Mouse (Mus musculus) small intestine, adult 2 months (tissue): ENCODE measurements around the gene Gm10974. TPM values are rescaled to one million over a fixed set of nuclear protein-coding genes. Genes with fewer than 3 reads are reported as not detected.

Source experiments
- H3K27ac ChIP-seq: fragments of 200-500 bp; 2 replicates; pipeline ENCODE4 v1.5.1; 2012; ENCODE audit warnings: low read depth, low read length, control low read depth, inconsistent platforms; ENCODE audit not compliant: insufficient read depth
- H3K27me3 ChIP-seq: fragments of 200-500 bp; 2 replicates; pipeline ENCODE4 v1.6.1; 2012; ENCODE audit warnings: mild to moderate bottlenecking, moderate library complexity, low read length, inconsistent platforms; ENCODE audit not compliant: control insufficient read depth, insufficient read depth
- H3K36me3 ChIP-seq: fragments of 200-500 bp; 2 replicates; pipeline ENCODE4 v1.6.1; 2012; ENCODE audit warnings: mild to moderate bottlenecking, low read length, control low read depth, inconsistent platforms; ENCODE audit not compliant: control insufficient read depth, insufficient read depth
- H3K4me1 ChIP-seq: fragments of 200-500 bp; 2 replicates; pipeline ENCODE4 v1.6.1; 2012; ENCODE audit warnings: low read length, inconsistent platforms, mixed read lengths; ENCODE audit not compliant: control insufficient read depth, insufficient read depth, insufficient read length
- H3K4me3 ChIP-seq: fragments of 200-500 bp; 2 replicates; pipeline ENCODE4 v1.5.1; 2012; ENCODE audit warnings: low read depth, mild to moderate bottlenecking, control low read depth, inconsistent platforms, low read length, moderate library complexity
- CTCF ChIP-seq: fragments of 200-500 bp; IDR thresholded peaks from 2 replicates; pipeline ENCODE4 v1.5.1; 2012; ENCODE audit warnings: low read depth, mild to moderate bottlenecking, control low read depth, inconsistent platforms, low read length, moderate library complexity, mixed read lengths; ENCODE audit not compliant: insufficient replicate concordance, insufficient read length; ENCODE audit errors: extremely low read depth
- POLR2A ChIP-seq: fragments of 200-500 bp; IDR thresholded peaks from 2 replicates; pipeline ENCODE4 v1.6.1; 2012; ENCODE audit warnings: low read depth, mild to moderate bottlenecking, control low read depth, inconsistent platforms, low read length, moderate library complexity
- WGBS: fragments of 180-500 bp; shearing (Covaris S2); methylation state at CpG from one replicate; pipeline ENCODE4 v1.1.7; 2018; 5-methylcytosine and 5-hydroxymethylcytosine counted together
- polyA plus RNA-seq: library from polyadenylated mRNA; depleted of rRNA; stranded (reverse); fragments of >200 nt; gene quantifications from 2 replicates; pipeline ENCODE4 v1.2.3, GENCODE M21; 2012; rRNA removed

Gene Gm10974
- polyA plus RNA-seq, result not detected in 2 replicates

DNA sequence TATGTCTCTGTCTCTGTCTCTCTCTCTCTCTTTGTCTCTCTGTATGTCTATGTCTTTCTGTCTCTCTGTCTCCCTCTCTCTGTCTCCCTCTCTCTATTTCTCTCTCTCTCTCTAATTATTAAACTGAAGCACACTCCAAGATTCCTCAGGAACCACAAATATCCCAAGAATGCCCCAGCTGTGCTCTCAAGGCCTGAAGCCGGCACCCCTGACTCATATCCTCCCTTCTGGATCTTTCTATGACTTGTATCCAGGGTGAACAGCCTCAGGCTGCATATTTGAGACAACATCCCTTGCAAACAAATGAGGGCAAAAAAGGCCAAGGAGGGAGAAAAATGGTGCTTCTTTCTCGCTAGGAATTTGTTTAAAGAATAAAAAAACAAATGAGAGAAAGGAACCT is at the start of gene Gm10974:
Gene Gm10974 (plus strand): TSS at position 2 of the 400 bp plus-strand sequence.
- H3K4me1 ChIP-seq, result no peaks in the 10 kb centered on the region; the same call in 1 of the 2 replicates
- TF ChIP-seq CTCF (no peak), POLR2A (no peak)
- WGBS, result 82% methylated on average over 2 of the region's 2 CpGs
- H3K27ac ChIP-seq, result peak within 1 kb of the TSS; percentile 44
- H3K27me3 ChIP-seq, result no peaks in the 10 kb centered on the region
- 0 out of 2 replicates have a peak, but pooled peaks cover 3% of the 10 kb centered on the region for H3K36me3 ChIP-seq
- H3K4me3 ChIP-seq, result no peak within 1 kb of the TSS

DNA sequence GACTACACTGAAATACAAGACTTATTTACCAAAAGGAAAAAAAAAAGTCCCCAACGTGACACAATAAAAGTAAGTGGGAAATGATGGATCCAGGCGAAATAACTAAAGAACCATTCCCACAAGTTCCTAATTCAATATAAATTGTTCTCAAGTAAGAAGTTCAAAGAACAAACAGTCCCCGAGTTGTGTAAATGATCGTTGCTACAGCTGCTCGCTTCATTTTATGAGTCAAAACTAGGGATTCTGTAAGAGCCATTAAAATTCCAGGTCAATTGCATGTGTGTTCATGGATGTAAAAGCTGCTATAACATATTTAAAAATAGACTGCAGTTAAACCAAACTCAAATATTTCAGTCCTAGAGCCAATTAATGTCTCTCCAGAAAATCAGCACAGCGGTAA is 47.6 kb upstream of the Gm10974 start:
- no peaks in the 10 kb centered on the region for H3K27me3 ChIP-seq
- 76% methylated on average over 6 of the region's 6 CpGs for WGBS
- H3K4me3 ChIP-seq, result no peak overlapping the region
- no peak overlapping the region for H3K27ac ChIP-seq
- no peak for TF ChIP-seq CTCF
- TF ChIP-seq POLR2A, result no peak
- no peaks in the 10 kb centered on the region for H3K4me1 ChIP-seq
- H3K36me3 ChIP-seq, result peaks cover 16% of the 10 kb centered on the region

DNA sequence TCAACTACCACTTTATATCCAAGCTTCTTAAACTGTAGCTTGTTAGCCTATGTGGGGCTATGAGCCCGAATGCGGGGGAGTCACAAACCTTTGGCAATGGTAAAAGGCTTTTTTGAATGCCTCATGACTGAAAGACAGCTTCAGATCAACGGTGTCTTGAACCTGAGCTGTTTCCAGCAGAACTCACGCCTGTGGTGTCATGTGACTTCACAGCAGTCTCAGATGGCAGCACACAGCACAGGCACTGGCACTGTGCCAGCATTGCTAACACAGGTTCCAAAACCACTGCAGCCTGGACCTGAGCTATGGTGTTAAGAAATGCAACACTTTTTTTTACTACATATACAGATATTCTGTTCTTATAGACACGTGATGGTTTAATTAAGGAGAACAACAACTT is 44.7 kb upstream of the Gm10974 start:
- Histone ChIP-seq H3K36me3 (peaks cover 17% of the 10 kb centered on the region), H3K4me3 (no peak overlapping the region), H3K4me1 (no peaks in the 10 kb centered on the region), H3K27me3 (no peaks in the 10 kb centered on the region), H3K27ac (no peak overlapping the region)
- TF ChIP-seq POLR2A, result no peak
- TF ChIP-seq CTCF, result no peak
- WGBS, result 52% methylated on average over 5 of the region's 5 CpGs

DNA sequence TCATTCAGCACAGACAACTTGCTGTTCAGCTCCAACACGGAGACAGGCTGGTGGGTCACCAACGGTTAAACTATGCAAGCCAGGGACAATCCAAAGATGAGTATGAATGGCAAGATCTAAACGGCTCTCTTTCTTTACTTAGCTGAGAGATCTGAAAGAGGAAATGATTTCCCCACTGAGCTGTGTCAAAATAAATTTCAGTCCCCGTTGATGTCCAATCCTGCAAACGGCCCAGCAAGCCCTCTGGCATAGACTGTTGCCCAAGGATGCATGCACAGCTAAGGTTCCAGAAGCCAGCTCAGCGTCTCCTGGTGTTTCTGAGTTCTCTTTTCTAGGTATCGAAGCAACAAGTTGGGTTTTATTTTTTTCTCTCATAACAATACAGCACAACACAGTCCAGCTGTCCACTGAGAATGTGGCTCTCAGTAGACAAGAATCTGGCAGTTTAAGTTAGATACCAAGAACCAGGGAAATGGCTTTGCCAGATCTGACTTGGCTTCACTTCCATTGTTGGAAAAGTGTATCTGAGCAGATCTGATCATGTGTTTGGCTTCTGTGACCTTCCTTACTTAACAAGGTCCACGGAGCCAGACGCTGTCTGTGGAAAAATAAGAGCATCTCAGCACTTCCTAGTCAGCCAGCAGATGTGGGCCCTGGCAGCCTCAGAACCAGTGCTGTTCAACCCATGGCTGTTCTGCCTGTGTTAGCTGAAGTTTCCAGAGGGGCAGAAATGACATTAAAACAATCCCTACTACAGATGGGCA is 42.3 kb upstream of the Gm10974 start:
- Histone ChIP-seq H3K36me3 (peaks cover 17% of the 10 kb centered on the region), H3K27ac (no peak overlapping the region), H3K27me3 (no peaks in the 10 kb centered on the region), H3K4me3 (no peak overlapping the region), H3K4me1 (no peaks in the 10 kb centered on the region)
- WGBS, result 73% methylated on average over 9 of the region's 9 CpGs
- no peak for TF ChIP-seq POLR2A
- no peak for TF ChIP-seq CTCF

DNA sequence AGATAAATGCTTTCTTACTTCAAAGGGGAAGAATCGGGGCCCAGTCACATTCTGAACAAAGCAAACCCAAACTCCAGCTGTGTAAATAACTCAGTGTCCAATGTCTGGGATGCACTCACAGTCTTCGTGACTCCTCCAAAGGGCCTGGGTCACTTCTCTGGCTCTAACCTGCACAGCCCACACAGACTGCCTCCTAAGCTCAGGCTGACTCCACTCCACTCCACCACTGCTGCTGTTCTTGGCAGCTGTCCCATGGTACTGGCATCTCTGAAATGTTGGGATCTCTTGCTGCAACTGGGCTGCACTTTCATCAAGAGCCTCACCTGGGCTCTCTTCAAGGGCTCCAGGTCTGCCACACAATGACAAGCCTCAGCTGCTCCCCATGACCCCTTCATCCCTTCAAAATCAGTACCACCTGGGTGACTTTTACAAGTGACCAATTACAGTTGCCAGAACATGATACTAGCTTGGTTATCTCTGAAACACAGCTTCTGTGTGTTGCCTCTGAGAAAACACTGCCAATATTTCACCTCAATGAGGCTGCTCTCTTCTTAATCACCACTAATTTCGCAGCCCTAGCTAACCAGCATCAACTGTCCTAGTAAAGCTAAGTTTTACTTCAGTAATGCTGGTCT is 40.2 kb upstream of the Gm10974 start:
- 76% methylated on average over 3 of the region's 3 CpGs for WGBS
- no peak for TF ChIP-seq CTCF
- TF ChIP-seq POLR2A, result no peak
- Histone ChIP-seq H3K27ac (no peak overlapping the region), H3K4me1 (no peaks in the 10 kb centered on the region), H3K4me3 (no peak overlapping the region), H3K36me3 (peaks cover 20% of the 10 kb centered on the region), H3K27me3 (no peaks in the 10 kb centered on the region)

- Histone ChIP-seq H3K36me3 (peaks cover 27% of the 10 kb centered on the region), H3K27ac (no peak overlapping the region), H3K4me1 (no peaks in the 10 kb centered on the region), H3K27me3 (no peaks in the 10 kb centered on the region), H3K4me3 (no peak overlapping the region)
- TF ChIP-seq CTCF (no peak), POLR2A (no peak)
- 96% methylated on average over 2 of the region's 2 CpGs for WGBS
Observed at GRCm38 (mm10) chr7:66327516-66327915, 38.2 kb upstream of the Gm10974 start.

DNA sequence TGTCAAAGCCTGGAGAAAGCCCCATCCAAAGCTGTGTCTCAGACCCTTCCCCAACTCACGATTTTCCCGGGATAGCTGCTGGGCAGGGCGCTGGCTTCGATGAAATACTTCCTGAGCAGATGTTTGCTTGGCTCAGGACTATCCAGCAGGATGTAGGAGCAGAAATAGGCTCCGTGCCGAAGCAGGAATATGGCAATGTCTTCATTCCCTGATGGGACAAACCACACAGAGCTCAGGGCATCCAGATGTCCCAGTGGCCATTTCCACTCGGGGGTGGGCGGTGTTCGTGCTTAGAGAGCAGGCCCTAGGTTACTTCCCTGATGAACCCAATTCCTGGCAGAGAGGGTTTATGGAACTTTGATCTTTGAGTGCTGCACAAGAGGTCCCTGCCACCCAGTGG is 35.1 kb upstream of the Gm10974 start:
- Histone ChIP-seq H3K27me3 (no peaks in the 10 kb centered on the region), H3K36me3 (peaks cover 31% of the 10 kb centered on the region), H3K4me3 (no peak overlapping the region), H3K27ac (0 out of 2 replicates have a peak overlapping the region, but pooled peaks have one; percentile 5), H3K4me1 (no peaks in the 10 kb centered on the region)
- TF ChIP-seq POLR2A (no peak), CTCF (no peak)
- 81% methylated on average over 9 of the region's 9 CpGs for WGBS
